15 mouse cellular contexts compared by ENCODE assay signal in the genomic region with DNA sequence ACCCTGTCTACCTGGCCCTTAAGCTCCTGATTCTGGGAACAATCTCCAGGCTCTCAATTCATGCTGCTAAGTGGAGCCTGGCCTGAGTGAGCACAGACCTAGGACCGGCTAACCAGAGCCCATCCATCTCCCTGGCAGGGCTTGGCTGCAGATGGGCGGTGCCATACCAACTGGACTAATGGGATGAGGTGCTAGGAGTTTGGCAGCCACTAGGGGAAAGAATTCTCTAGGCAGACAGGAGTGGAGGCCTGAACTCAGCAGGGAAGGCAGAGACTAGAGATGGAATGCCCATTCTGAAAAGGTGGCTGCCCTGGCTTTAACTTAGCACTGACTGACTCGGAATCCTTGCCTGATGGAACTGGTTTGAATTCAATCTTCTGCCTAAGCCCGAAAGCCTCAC. TPM values are rescaled to one million over a fixed set of nuclear protein-coding genes. Genes with fewer than 3 reads are reported as not detected.
DNase-seq lines count a peak whose midpoint lies in the region; ATAC-seq lines count a peak whose summit lies in the region.
"Had no signal": no experiment of that assay in that cellular context is flagged by ENCODE, and none has a peak within 500 bp of the region (broad histone marks: within the 10 kb centered on the region; RNA-seq: fewer than 3 reads in every experiment).

No protein-coding gene starts in this region.

- peaks cover 27% of the 10 kb centered on the region for H3K36me3 ChIP-seq in kidney, embryonic 16.5 days (ENCODE audit: insufficient read depth, low read length)
- H3K36me3 ChIP-seq in stomach, embryonic 15.5 days = peaks cover 28% of the 10 kb centered on the region

- ATAC-seq in kidney, embryonic 16.5 days (ENCODE audit: low FRiP score, low TSS enrichment) = 0 out of 2 replicates have a peak, but pooled peaks have one; percentile 40
- ATAC-seq in stomach, embryonic 15.5 days (ENCODE audit: insufficient read depth, low FRiP score, low read depth) = 0 out of 2 replicates have a peak, but pooled peaks have one; percentile 32
- ATAC-seq: midbrain, embryonic 13.5 days had no signal

- no peak overlapping the region for H3K4me3 ChIP-seq in kidney, embryonic 16.5 days (ENCODE audit: low read length)
- no peak overlapping the region for H3K4me3 ChIP-seq in stomach, embryonic 15.5 days (replicated peaks)
- H3K4me3 ChIP-seq: embryonic facial prominence, embryonic 10.5 days; hindbrain, embryonic 15.5 days; limb, embryonic 12.5 days; lung, embryonic 15.5 days; midbrain, embryonic 13.5 days had no signal

- H3K27ac ChIP-seq in kidney, embryonic 16.5 days (ENCODE audit: low read length) = no peak overlapping the region
- H3K27ac ChIP-seq in stomach, embryonic 15.5 days = no peak overlapping the region
- H3K27ac ChIP-seq: embryonic facial prominence, embryonic 10.5 days; hindbrain, embryonic 15.5 days; limb, embryonic 12.5 days; lung, embryonic 15.5 days; midbrain, embryonic 13.5 days had no signal

- H3K9me3 ChIP-seq in kidney, embryonic 16.5 days (ENCODE audit: low read length) = no peaks in the 10 kb centered on the region
- H3K9me3 ChIP-seq in stomach, embryonic 15.5 days = no peaks in the 10 kb centered on the region
- H3K9me3 ChIP-seq: embryonic facial prominence, embryonic 10.5 days; hindbrain, embryonic 15.5 days; limb, embryonic 12.5 days; lung, embryonic 15.5 days; midbrain, embryonic 13.5 days had no signal

- no peaks in the 10 kb centered on the region for H3K27me3 ChIP-seq in kidney, embryonic 16.5 days (ENCODE audit: insufficient read depth, low read length)
- no peaks in the 10 kb centered on the region for H3K27me3 ChIP-seq in stomach, embryonic 15.5 days (replicated peaks)
- H3K27me3 ChIP-seq: hindbrain, embryonic 15.5 days; limb, embryonic 12.5 days; lung, embryonic 15.5 days; midbrain, embryonic 13.5 days had no signal

- 62% methylated on average over 4 of the region's 4 CpGs for whole genome bisulfite sequencing in kidney, embryonic 16.5 days
- WGBS in stomach, embryonic 15.5 days = 62% methylated on average over 4 of the region's 4 CpGs

- no peaks in the 10 kb centered on the region for H3K4me1 ChIP-seq in kidney, embryonic 16.5 days (ENCODE audit: insufficient read depth, low read length)
- no peaks in the 10 kb centered on the region for H3K4me1 ChIP-seq in stomach, embryonic 15.5 days
- H3K4me1 ChIP-seq: embryonic facial prominence, embryonic 10.5 days; hindbrain, embryonic 15.5 days; limb, embryonic 12.5 days; lung, embryonic 15.5 days; midbrain, embryonic 13.5 days had no signal

- H3K9ac ChIP-seq in kidney, embryonic 16.5 days (replicated peaks; ENCODE audit: low read length) = no peak overlapping the region
- H3K9ac ChIP-seq in stomach, embryonic 15.5 days = no peak overlapping the region
- H3K9ac ChIP-seq: hindbrain, embryonic 15.5 days; limb, embryonic 12.5 days; lung, embryonic 15.5 days; midbrain, embryonic 13.5 days had no signal

- no peak overlapping the region for H3K4me2 ChIP-seq in kidney, embryonic 16.5 days (replicated peaks; ENCODE audit: low read depth, low read length)
- H3K4me2 ChIP-seq in stomach, embryonic 15.5 days = no peak overlapping the region
- H3K4me2 ChIP-seq: hindbrain, embryonic 15.5 days; limb, embryonic 12.5 days; lung, embryonic 15.5 days; midbrain, embryonic 13.5 days had no signal

- no peak for DNase-seq in kidney, postnatal 36 days
- peak; percentile 47 for DNase-seq in lung, postnatal 10 days
- no peak for DNase-seq in lung, postnatal 25 days (ENCODE audit: low spot score)
- peak; percentile 70 for DNase-seq in NIH3T3 (ENCODE audit: low read depth)
- DNase-seq in urinary bladder, postnatal 25 days (ENCODE audit: low spot score) = no peak
- DNase-seq: adrenal gland, adult 2 months; cerebellum, adult 8-10 months had no signal

RNA-seq across cellular contexts. Expression of gene Ube2v1, which starts 14.5 kb away (rescaled TPM):
- polyA plus RNA-seq in kidney, embryonic 16.5 days (2015; fragmentation: Nextera tagmentation; extraction: Ambion mirVana) = 319 and 338 TPM in 2 replicates
- 250 and 281 TPM in 2 replicates for polyA plus RNA-seq in stomach, embryonic 15.5 days (2015; fragmentation: Nextera tagmentation; extraction: Ambion mirVana)

RNA-seq across cellular contexts. Expression of gene Gm20431, which starts 14.9 kb away (rescaled TPM):
- polyA plus RNA-seq in kidney, embryonic 16.5 days (2015; fragmentation: Nextera tagmentation; extraction: Ambion mirVana) = 1.3 and 6.1 TPM in 2 replicates
- polyA plus RNA-seq in stomach, embryonic 15.5 days (2015; fragmentation: Nextera tagmentation; extraction: Ambion mirVana) = 3.5 and 9.6 TPM in 2 replicates
- polyA plus RNA-seq: urinary bladder, adult 2 months had no signal

RNA-seq across cellular contexts. Expression of gene Cebpb, which starts 42.3 kb away (rescaled TPM):
- 0.34 and 0.45 TPM in 2 replicates for polyA plus RNA-seq in kidney, embryonic 16.5 days (2015; fragmentation: Nextera tagmentation; extraction: Ambion mirVana)
- polyA plus RNA-seq in stomach, embryonic 15.5 days (2015; fragmentation: Nextera tagmentation; extraction: Ambion mirVana) = 18.4 and 25.4 TPM in 2 replicates

RNA-seq across cellular contexts. Expression of gene Tmem189, which starts 43.2 kb away (rescaled TPM):
- 54.9 and 58.8 TPM in 2 replicates for polyA plus RNA-seq in kidney, embryonic 16.5 days (2015; fragmentation: Nextera tagmentation; extraction: Ambion mirVana)
- 40.8 and 43.8 TPM in 2 replicates for polyA plus RNA-seq in stomach, embryonic 15.5 days (2015; fragmentation: Nextera tagmentation; extraction: Ambion mirVana)

Comparison
In these comparisons a context has a peak if more than half of its experiments do, and no peak if none do; other contexts are left out.
1. DNase-seq: peak in lung, postnatal 10 days (single experiment) and NIH3T3 (single experiment); none in kidney, postnatal 36 days (0 of 2), lung, postnatal 25 days (single experiment) and urinary bladder, postnatal 25 days (single experiment).
2. RNA of gene Cebpb, which starts 42.3 kb away (polyA plus RNA-seq): 18.4 to 25.4 TPM in stomach, embryonic 15.5 days; 0.34 to 0.45 TPM in kidney, embryonic 16.5 days; every median in the first group is over 10 times any median in the second.